Mouse (Mus musculus) lung, adult 18-20 months (tissue): ENCODE data around the gene Capn9.

Experiments used
- DNase-seq, 2 experiments: peaks; one replicate each; pipeline ENCODE4 v3.0.0; 2022; ENCODE audit warnings: mixed read lengths in 2 of 2

Capn9 gene

GRCm38 (mm10) chr8:124643540-124644339 lies 67.8 kb downstream of the Capn9 start:
- peak; percentile 82 to 85 for DNase-seq

DNA sequence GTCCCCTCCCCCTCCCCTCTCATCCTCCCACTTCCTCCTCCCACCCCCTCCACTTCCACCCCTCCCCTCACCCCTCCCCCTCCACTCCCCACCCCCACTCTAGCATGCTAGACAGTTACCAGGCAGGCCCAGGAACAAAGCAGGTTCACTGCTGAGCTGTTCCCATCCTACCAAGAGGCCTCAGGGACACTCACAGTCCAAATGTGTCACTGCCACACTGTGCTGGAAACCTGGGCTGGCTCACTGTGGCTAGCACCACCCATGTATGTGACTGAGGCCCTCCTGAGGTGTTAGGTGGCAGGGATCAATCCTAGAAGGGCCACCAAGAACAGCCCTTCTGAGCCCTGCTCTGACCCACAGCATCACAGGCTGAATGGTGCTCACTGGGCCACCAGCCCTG lies 72.4 kb downstream of the Capn9 start:
- no peak for DNase-seq

GRCm38 (mm10) chr8:124651776-124652175 lies 75.9 kb downstream of the Capn9 start:
- DNase-seq = no peak

GRCm38 (mm10) chr8:124652546-124652945 lies 76.6 kb downstream of the Capn9 start:
- no peak for DNase-seq

- DNase-seq = no peak
These were observed 77.9 kb downstream of the Capn9 start for GRCm38 (mm10) chr8:124653568-124654475.

GRCm38 (mm10) chr8:124657961-124658360 lies 82.0 kb downstream of the Capn9 start:
- no peak for DNase-seq

- peak in 1 of 2 experiments; percentile 29 for DNase-seq
These were observed 82.5 kb downstream of the Capn9 start for GRCm38 (mm10) chr8:124658415-124658814.

GRCm38 (mm10) chr8:124661781-124662180 lies 85.9 kb downstream of the Capn9 start:
- no peak for DNase-seq

GRCm38 (mm10) chr8:124662446-124663111 lies 86.7 kb downstream of the Capn9 start:
- DNase-seq = no peak

DNA sequence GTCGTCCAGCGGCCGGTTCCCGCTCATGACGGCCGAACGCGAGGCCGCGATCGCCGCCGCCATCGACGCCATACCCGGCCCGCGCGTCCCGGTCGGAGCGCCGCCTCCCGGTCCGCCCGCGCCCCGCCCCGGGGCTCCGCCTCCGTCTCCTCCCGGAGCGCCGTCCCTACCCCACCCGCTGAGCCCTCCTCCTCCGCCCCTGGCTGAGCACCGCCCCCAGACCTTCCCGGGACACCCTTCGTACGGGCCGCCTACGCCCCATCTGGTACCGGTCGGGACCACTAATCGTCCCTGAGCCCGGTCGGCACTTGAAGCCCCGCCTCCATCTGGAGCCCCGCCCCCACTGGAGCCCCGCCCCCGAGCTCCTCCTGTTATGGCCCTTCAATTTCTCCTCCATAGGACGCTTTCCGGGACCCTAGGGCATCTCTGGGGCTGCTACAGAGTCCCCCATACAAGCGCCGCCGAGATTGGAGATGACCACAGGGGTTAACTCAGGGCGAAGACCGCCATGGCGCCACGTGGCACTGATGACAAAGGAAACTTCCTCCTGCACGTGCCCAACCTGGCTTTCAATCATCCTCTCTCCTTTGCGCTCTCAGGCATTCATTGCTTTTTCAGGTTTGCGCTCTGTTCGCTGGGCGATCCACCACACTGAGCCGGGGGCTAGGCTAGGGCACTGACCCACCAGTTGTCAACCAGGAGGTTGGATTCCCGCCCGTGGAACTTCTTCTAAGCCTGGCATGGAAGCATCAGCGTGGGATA lies 87.4 kb downstream of the Capn9 start, which contains the start of gene 2310022B05Rik:
TSS of gene 2310022B05Rik (minus strand) at position 258 of the 762 bp plus-strand sequence.
- peak; percentile 91 to 94 for DNase-seq

DNA sequence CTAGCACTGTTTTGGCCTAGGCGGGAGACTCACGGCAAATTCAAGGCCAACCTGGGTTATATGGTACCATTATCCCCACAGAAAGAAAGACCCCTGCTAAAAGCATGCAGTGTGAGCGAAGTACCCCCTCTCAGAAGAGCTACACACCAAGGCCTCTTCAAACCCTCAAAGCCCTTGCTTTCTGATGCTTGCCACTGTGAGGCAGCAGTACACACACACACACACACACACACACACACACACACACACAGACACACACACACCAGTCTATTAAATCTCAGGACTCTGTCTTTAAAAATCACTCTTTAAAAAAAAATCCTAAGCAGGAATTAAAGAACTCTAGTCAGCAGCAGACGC lies 87.9 kb downstream of the Capn9 start:
- DNase-seq = no peak

DNA sequence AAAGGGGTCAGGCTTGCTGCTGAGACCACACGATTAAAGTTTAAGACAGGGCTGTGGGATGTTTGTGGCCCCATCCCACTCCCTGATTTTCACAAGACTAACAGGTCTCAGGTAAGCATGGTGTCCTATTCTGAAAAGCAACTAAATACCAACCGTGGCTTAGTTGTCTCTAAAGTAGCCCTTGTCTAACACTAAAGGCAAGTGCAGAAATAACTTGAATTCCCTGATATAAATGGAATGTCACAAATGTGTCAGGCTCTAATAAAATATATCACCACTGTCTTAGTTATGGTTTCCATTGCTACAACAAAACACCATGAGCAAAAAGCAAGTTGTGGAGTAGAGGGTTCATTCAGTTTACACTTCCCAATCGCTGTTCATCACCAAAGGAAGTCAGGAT lies 88.5 kb downstream of the Capn9 start:
- no peak for DNase-seq
